Mouse (Mus musculus) thymus, adult 2 months (tissue): Measurements from ENCODE around the gene Adamts3.

Experiments used
- CTCF ChIP-seq: fragments of 200-500 bp; IDR thresholded peaks from 2 replicates; pipeline ENCODE4 v1.5.1; 2012; ENCODE audit warnings: mild to moderate bottlenecking, control low read depth, low read length, moderate library complexity, borderline replicate concordance; ENCODE audit not compliant: control insufficient read depth, poor library complexity, insufficient read depth; ENCODE audit errors: extremely low read depth
- POLR2A ChIP-seq: fragments of 200-500 bp; IDR thresholded peaks from 2 replicates; pipeline ENCODE4 v1.6.1; 2012; ENCODE audit warnings: mild to moderate bottlenecking, low read length, control low read depth, moderate library complexity; ENCODE audit not compliant: control insufficient read depth, poor library complexity, insufficient read depth; ENCODE audit errors: extremely low read depth

DNA sequence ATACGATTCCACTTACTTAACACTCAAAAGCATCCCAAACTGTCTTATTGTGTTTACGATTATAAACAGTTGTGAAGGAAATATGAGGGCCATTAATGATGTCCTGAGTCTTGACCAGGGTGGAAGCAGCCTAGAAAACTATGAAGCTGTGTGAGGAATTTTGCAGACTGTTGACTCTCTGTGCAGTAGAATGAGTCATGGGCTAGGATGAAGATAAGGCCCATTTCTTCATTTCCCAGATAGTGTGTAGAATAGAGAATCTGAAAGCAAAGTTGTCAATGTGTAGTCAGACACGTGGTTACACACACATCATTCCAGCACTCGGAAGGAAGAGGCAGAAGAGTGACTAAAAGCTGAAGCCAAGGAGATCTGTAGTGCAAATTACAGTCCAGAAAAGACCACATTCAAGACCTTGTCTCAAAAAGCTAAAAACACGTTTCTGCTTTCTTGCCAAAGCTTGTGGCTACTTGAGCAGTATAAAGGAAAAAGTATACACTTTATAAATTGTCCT, 135.9 kb downstream of the Adamts3 start:
- TF ChIP-seq CTCF (no peak), POLR2A (no peak)
